Mouse (Mus musculus) neural tube, embryonic 15.5 days (tissue): ENCODE data around the gene Tedc2. TPM values are rescaled to one million over a fixed set of nuclear protein-coding genes. Genes with fewer than 3 reads are reported as not detected.

Experiments
- microRNA-seq: library from miRNA; unstranded; fragments of <30 nt; microRNA quantifications from one replicate; pipeline ENCODE4, GENCODE M21; 2017
- polyA plus RNA-seq: library from polyadenylated mRNA; unstranded; fragments of >200 nt; fragmentation: Nextera tagmentation; extraction: Ambion mirVana; gene quantifications from 2 replicates; pipeline ENCODE4 v1.2.1, GENCODE M21; 2015

Tedc2 gene
- polyA plus RNA-seq, 1 experiment from 2014 or later = 10.7 TPM

Small RNA genes lying within 50 kb of the gene (microRNA-seq; reads per million reads assigned to microRNA genes)
- not detected for gene Mir5134
- 0.52 reads per million for gene Mir6965

Other genes with a start within 250 kb of the Tedc2 start
- gene Prss30, start 240.3 kb downstream of the Tedc2 start, polyA plus RNA-seq = 0.96 TPM in 1 of 2 replicates, not detected in the other
- gene Prss22, start 222.8 kb downstream of the Tedc2 start, polyA plus RNA-seq = not detected in 2 replicates
- 0.19 and 0.28 TPM in 2 replicates for gene Prss27, start 182.7 kb downstream of the Tedc2 start, polyA plus RNA-seq
- gene Kctd5, start 147.4 kb downstream of the Tedc2 start, polyA plus RNA-seq = 75.9 and 77.4 TPM in 2 replicates
- 63.9 and 68.9 TPM in 2 replicates for gene Pdpk1, start 69.9 kb downstream of the Tedc2 start, polyA plus RNA-seq
- gene Amdhd2, start 57.1 kb downstream of the Tedc2 start, polyA plus RNA-seq = 35.7 and 37.8 TPM in 2 replicates
- 1,457 and 1,659 TPM in 2 replicates for gene Atp6v0c, start 51.1 kb downstream of the Tedc2 start, polyA plus RNA-seq
- gene Tbc1d24, start 15.3 kb downstream of the Tedc2 start, polyA plus RNA-seq = 21.0 and 24.0 TPM in 2 replicates
- gene Ntn3, start 11.3 kb downstream of the Tedc2 start, polyA plus RNA-seq = 5.9 and 6.0 TPM in 2 replicates
- 13.4 and 26.3 TPM in 2 replicates for gene Ccnf, start 30.6 kb upstream of the Tedc2 start, polyA plus RNA-seq
- 0.70 and 1.3 TPM in 2 replicates for gene Abca17, start 130.2 kb upstream of the Tedc2 start, polyA plus RNA-seq
- gene Abca3, start 131.1 kb upstream of the Tedc2 start, polyA plus RNA-seq = 25.5 and 29.4 TPM in 2 replicates
- gene Rnps1, start 193.7 kb upstream of the Tedc2 start, polyA plus RNA-seq = 289 and 293 TPM in 2 replicates
- 51.5 and 58.8 TPM in 2 replicates for gene Eci1, start 205.8 kb upstream of the Tedc2 start, polyA plus RNA-seq
- 5.4 and 8.7 TPM in 2 replicates for gene Dnase1l2, start 222.3 kb upstream of the Tedc2 start, polyA plus RNA-seq
- gene E4f1, start 249.5 kb upstream of the Tedc2 start, polyA plus RNA-seq = 46.3 and 49.5 TPM in 2 replicates
- gene Pgp, start 249.5 kb upstream of the Tedc2 start, polyA plus RNA-seq = 76.1 and 79.7 TPM in 2 replicates